Mouse (Mus musculus): ENCODE measurements at regions not wholly inside any gene's neighbourhood (a gene's known extent, or its start where the extent isn't known, plus 50 kb on each side); places are given as distances from the start of the nearest gene placed in this dataset.

DNA sequence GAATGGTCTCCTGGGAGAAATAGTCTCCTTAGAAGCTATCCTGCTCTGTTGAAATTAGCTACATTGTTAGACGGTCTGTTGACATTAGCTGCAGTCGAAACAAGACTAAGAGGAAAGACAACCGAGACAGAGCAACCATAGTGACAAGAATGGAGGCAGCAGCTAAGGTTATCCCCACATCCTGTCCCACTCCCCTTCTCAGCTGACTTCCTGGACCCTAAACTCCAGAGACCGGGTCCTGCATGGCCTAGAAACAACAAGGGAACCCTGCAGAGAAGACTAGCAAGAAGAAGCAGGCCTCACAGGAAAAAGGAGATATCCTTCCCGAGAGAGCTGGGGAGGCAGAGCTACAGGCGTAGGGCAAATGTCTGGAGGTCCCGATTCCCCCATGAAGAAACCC lies 102.0 kb downstream of the Fam168b start:
- no peak for DNase-seq

- no peak for DNase-seq
Observed at GRCm38 (mm10) chr1:34742234-34742633, 100.6 kb downstream of the Fam168b start.

GRCm38 (mm10) chr1:34745881-34746280 lies 97.0 kb downstream of the Fam168b start:
- DNase-seq = peak; percentile 58

DNA sequence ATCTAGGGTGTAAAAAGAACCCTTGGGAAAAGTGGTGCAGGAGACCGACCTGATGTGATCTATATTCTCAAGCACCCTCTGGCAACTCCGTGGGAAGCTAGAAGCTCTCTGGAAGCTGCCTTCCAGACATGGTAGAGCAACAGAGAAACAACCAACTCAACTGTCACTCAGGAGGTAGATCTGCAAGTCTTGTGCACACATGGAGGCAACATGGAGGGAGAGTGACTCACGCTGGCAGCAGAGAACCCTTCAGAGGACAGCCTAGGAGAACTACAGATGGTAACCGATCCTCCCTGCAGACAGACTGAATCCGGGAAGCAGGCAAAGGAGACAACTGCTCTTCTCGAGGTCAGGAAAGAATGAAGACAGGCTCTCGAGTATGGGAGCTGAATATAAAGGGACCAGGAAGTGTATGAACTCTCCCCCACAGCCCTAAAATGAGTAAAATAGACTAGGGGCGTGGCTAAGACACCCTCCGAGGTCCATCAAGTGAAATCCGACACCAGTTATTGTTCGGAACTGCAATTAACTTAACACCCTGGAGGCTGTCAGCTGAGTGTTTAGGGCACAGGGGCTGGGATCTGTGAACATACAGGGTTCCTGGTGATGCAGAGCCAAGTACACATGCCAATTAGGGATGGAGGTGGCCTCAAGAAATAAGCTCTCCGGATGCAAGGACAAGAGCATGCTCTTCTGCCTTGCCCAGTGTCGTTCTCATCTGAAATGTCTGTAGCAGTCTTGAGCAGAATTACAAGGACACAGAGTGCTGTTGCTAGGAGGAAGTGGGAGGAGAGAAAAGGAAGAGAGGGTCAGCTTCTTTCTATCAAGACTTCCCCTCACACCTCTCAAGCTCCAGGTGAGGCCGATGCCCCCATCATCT lies 93.5 kb downstream of the Fam168b start:
- DNase-seq = peak; percentile 63

GRCm38 (mm10) chr1:34750061-34751054 lies 92.5 kb downstream of the Fam168b start:
- peak; percentile 74 for DNase-seq

DNA sequence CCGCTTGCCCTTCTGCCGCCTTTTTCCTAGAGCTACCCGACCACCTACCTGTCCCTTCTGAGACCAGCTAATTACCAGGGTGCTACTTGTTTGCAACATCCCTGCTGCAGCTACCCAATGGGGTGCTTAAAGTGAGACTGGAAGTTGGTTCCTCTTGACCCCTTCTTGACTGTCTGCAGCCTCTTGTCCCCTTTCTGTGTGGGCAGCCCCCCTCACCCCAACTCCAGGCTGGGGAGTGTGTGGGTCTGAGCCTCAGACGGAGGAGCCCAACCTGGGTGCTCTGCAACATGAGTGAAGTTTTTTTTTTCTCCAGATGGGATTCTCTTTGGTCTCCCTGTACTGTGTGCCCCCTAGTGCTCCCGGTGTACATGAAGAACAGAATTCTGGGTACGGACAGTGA lies 91.7 kb downstream of the Fam168b start:
- peak; percentile 56 for DNase-seq

DNA sequence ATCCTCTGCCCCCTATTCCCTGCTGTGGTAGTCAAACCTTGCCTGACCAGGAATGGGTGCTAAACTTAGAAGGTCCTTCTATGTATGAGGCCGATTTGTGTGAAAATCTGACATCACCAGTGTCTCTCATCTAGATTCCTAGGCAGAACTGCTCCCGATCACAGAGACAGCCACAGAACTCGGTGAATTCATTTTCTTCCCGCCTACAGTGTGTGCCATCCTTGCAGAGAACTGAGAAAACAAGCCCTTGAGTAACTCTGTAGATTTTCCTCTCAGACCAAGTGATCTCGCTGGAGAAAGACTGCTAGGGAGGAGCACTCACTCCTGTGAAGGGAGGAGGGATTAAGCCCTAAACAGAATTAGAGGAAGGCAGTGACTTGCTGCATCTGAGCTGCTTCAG lies 89.3 kb downstream of the Fam168b start:
- peak; percentile 27 for DNase-seq

GRCm38 (mm10) chr1:34760547-34760946 lies 82.3 kb downstream of the Fam168b start:
- no peak for DNase-seq

GRCm38 (mm10) chr1:34761436-34761835 lies 81.4 kb downstream of the Fam168b start:
- no peak for DNase-seq

DNA sequence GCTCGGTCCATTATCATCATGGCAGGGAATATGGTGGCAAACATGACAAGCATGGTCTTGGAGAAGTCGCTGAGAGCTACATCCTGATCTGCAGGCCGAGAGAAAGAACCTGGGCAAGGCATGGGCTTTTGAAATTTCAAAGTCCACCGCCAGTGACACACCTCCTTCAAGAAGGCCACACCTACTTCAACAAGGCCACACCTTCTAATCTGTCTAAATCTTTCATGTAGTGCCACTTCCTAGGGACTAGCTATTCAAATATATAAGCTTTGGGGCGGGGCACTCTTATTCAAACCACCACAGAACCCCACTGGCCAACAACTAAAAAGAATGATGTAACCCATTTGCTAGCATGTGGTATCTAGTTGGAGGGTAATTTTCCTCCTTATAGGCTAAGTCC lies 81.0 kb downstream of the Fam168b start:
- no peak for DNase-seq
